10 mouse cellular contexts compared by ENCODE assay signal in the genomic region with DNA sequence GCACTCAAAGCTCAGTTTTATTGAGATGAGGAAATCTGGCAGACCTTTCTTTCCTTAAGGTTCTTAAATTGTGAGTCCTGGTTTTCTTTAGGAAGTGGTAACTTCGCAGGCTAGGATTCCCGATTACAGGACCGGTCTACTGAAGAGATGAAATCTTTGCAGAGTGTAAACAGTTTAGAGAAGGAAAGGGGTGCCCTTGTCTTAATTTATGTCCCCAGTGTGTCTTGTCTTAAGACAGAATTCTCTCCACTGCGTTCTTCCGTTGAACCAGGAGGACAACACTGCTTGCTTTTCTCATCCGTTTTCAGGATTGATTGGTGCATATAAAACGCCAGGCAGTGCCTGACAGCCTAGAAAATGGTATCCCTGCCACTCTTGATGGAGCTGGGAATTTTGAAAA. TPM values are rescaled to one million over a fixed set of nuclear protein-coding genes. Genes with fewer than 3 reads are reported as not detected.
DNase-seq lines count a peak whose midpoint lies in the region; ATAC-seq and TF ChIP-seq lines count a peak whose summit lies in the region.
"Had no signal": no experiment of that assay in that cellular context is flagged by ENCODE, and none has a peak within 500 bp of the region (broad histone marks: within the 10 kb centered on the region; RNA-seq: fewer than 3 reads in every experiment).

No protein-coding gene starts in this region.

- no peak for ATAC-seq in lung, embryonic 14.5 days (ENCODE audit: insufficient read depth)
- no peak for ATAC-seq in forebrain, embryonic 14.5 days
- ATAC-seq in limb, embryonic 11.5 days (ENCODE audit: insufficient number of reproducible peaks, low FRiP score, low TSS enrichment, low read depth), result no peak
- ATAC-seq in neural tube, embryonic 15.5 days (ENCODE audit: low FRiP score), result no peak

- H3K4me1 ChIP-seq in lung, embryonic 14.5 days (ENCODE audit: insufficient read depth), result no peaks in the 10 kb centered on the region
- H3K4me1 ChIP-seq in forebrain, embryonic 14.5 days (ENCODE audit: control insufficient read depth, insufficient read depth, low read length), result peaks cover 9% of the 10 kb centered on the region
- no peaks in the 10 kb centered on the region for H3K4me1 ChIP-seq in limb, embryonic 11.5 days (ENCODE audit: control insufficient read depth, insufficient read depth, low read length)
- peaks cover 28% of the 10 kb centered on the region for H3K4me1 ChIP-seq in neural tube, embryonic 15.5 days

- DNase-seq in lung, embryonic 14.5 days, result no peak
- DNase-seq in lung, postnatal 4 days, result no peak
- no peak for DNase-seq in forebrain, embryonic 14.5 days (ENCODE audit: low spot score)
- DNase-seq in limb, embryonic 11.5 days (ENCODE audit: low spot score), result no peak
- DNase-seq in spleen, postnatal 14 days (ENCODE audit: low spot score in 2 of 2), result no peak
- no peak for DNase-seq in cerebellum, adult 8-10 months
- no peak for DNase-seq in frontal cortex, postnatal 25 days (ENCODE audit: low spot score in 2 of 2)
- DNase-seq: thymus, adult 18-20 months had no signal

- H3K4me3 ChIP-seq in lung, embryonic 14.5 days (ENCODE audit: low read depth, low read length), result no peak overlapping the region
- H3K4me3 ChIP-seq in forebrain, embryonic 14.5 days (ENCODE audit: low read depth, low read length), result peak overlapping the region; percentile 54; the same call in 1 of the 2 replicates
- H3K4me3 ChIP-seq in limb, embryonic 11.5 days (ENCODE audit: low read depth, low read length), result peak overlapping the region; percentile 53; the same call in 1 of the 2 replicates
- H3K4me3 ChIP-seq in neural tube, embryonic 15.5 days (replicated peaks), result peak overlapping the region; percentile 67

- no peaks in the 10 kb centered on the region for H3K36me3 ChIP-seq in lung, embryonic 14.5 days (ENCODE audit: insufficient read depth)
- no peaks in the 10 kb centered on the region for H3K36me3 ChIP-seq in forebrain, embryonic 14.5 days (ENCODE audit: control insufficient read depth, insufficient read depth, low read length)
- H3K36me3 ChIP-seq in limb, embryonic 11.5 days (ENCODE audit: control insufficient read depth, insufficient read depth, low read length), result no peaks in the 10 kb centered on the region
- no peaks in the 10 kb centered on the region for H3K36me3 ChIP-seq in neural tube, embryonic 15.5 days

- H3K9ac ChIP-seq in lung, embryonic 14.5 days, result no peak overlapping the region
- H3K9ac ChIP-seq in forebrain, embryonic 14.5 days (ENCODE audit: low read length), result no peak overlapping the region
- H3K9ac ChIP-seq in limb, embryonic 11.5 days (ENCODE audit: low read length), result no peak overlapping the region
- no peak overlapping the region for H3K9ac ChIP-seq in neural tube, embryonic 15.5 days (replicated peaks)
- H3K9ac ChIP-seq: liver, embryonic 14.5 days had no signal

- no peak overlapping the region for H3K27ac ChIP-seq in lung, embryonic 14.5 days (ENCODE audit: low read depth)
- no peak overlapping the region for H3K27ac ChIP-seq in forebrain, embryonic 14.5 days (ENCODE audit: low read depth, low read length)
- H3K27ac ChIP-seq in limb, embryonic 11.5 days (replicated peaks; ENCODE audit: low read depth, low read length), result no peak overlapping the region
- H3K27ac ChIP-seq in neural tube, embryonic 15.5 days (replicated peaks), result no peak overlapping the region
- H3K27ac ChIP-seq: liver, embryonic 14.5 days had no signal

- 5% methylated on average over 7 of the region's 7 CpGs for WGBS in lung, embryonic 14.5 days
- WGBS in forebrain, embryonic 14.5 days, result 8% methylated on average over 7 of the region's 7 CpGs
- WGBS in limb, embryonic 11.5 days, result 6% methylated on average over 7 of the region's 7 CpGs
- 3% methylated on average over 7 of the region's 7 CpGs for WGBS in neural tube, embryonic 15.5 days

- H3K27me3 ChIP-seq in lung, embryonic 14.5 days (ENCODE audit: insufficient read depth, low read length), result peaks cover 39% of the 10 kb centered on the region
- peaks cover 20% of the 10 kb centered on the region for H3K27me3 ChIP-seq in forebrain, embryonic 14.5 days (replicated peaks; ENCODE audit: control insufficient read depth, insufficient read depth, low read length)
- peaks cover 9% of the 10 kb centered on the region for H3K27me3 ChIP-seq in limb, embryonic 11.5 days (ENCODE audit: control insufficient read depth, insufficient read depth, low read length)
- H3K27me3 ChIP-seq in neural tube, embryonic 15.5 days (replicated peaks), result peaks cover 22% of the 10 kb centered on the region

- H3K4me2 ChIP-seq in lung, embryonic 14.5 days, result peak overlapping the region; percentile 92
- peak overlapping the region; percentile 90 for H3K4me2 ChIP-seq in forebrain, embryonic 14.5 days (ENCODE audit: low read length)
- peak overlapping the region; percentile 82 for H3K4me2 ChIP-seq in limb, embryonic 11.5 days (ENCODE audit: low read depth, severe bottlenecking)
- H3K4me2 ChIP-seq in neural tube, embryonic 15.5 days, result peak overlapping the region; percentile 95

- H3K9me3 ChIP-seq in lung, embryonic 14.5 days (ENCODE audit: low read depth, low read length), result no peaks in the 10 kb centered on the region
- H3K9me3 ChIP-seq in forebrain, embryonic 14.5 days (replicated peaks; ENCODE audit: control insufficient read depth, low read length), result no peaks in the 10 kb centered on the region
- H3K9me3 ChIP-seq in limb, embryonic 11.5 days (ENCODE audit: control insufficient read depth, low read length), result no peaks in the 10 kb centered on the region
- no peaks in the 10 kb centered on the region for H3K9me3 ChIP-seq in neural tube, embryonic 15.5 days (replicated peaks)

- TF ChIP-seq CTCF in lung, embryonic 14.5 days (IDR thresholded peaks at IDR 0.05; ENCODE audit: low read depth), result no peak

RNA-seq across cellular contexts. Expression of a gene that starts 1.7 kb away (rescaled TPM):
- 0.21 and 0.39 TPM in 2 replicates for polyA plus RNA-seq in lung, embryonic 14.5 days (2014; fragmentation: Nextera tagmentation; extraction: Ambion mirVana)
- polyA plus RNA-seq in forebrain, embryonic 14.5 days (2014; fragmentation: Nextera tagmentation; extraction: Ambion mirVana), result 1.0 and 1.1 TPM in 2 replicates
- polyA plus RNA-seq in limb, embryonic 11.5 days (2014; fragmentation: Nextera tagmentation; extraction: Ambion mirVana), result 0.21 and 0.45 TPM in 2 replicates
- polyA plus RNA-seq in neural tube, embryonic 15.5 days (2015; fragmentation: Nextera tagmentation; extraction: Ambion mirVana), result 3.7 and 3.9 TPM in 2 replicates

RNA-seq across cellular contexts. Expression of a gene that starts 31.6 kb away (rescaled TPM):
- 1.3 and 1.5 TPM in 2 replicates for polyA plus RNA-seq in lung, embryonic 14.5 days (2014; fragmentation: Nextera tagmentation; extraction: Ambion mirVana)
- polyA plus RNA-seq in forebrain, embryonic 14.5 days (2014; fragmentation: Nextera tagmentation; extraction: Ambion mirVana), result 0.80 and 1.7 TPM in 2 replicates
- 1.1 TPM in 2 replicates for polyA plus RNA-seq in limb, embryonic 11.5 days (2014; fragmentation: Nextera tagmentation; extraction: Ambion mirVana)
- polyA plus RNA-seq in neural tube, embryonic 15.5 days (2015; fragmentation: Nextera tagmentation; extraction: Ambion mirVana), result 0.57 and 0.97 TPM in 2 replicates

RNA-seq across cellular contexts. Expression of a gene that starts 31.8 kb away (rescaled TPM):
- polyA plus RNA-seq in lung, embryonic 14.5 days (2014; fragmentation: Nextera tagmentation; extraction: Ambion mirVana), result 295 and 298 TPM in 2 replicates
- 323 and 355 TPM in 2 replicates for polyA plus RNA-seq in forebrain, embryonic 14.5 days (2014; fragmentation: Nextera tagmentation; extraction: Ambion mirVana)
- 332 and 341 TPM in 2 replicates for polyA plus RNA-seq in limb, embryonic 11.5 days (2014; fragmentation: Nextera tagmentation; extraction: Ambion mirVana)
- 268 and 283 TPM in 2 replicates for polyA plus RNA-seq in neural tube, embryonic 15.5 days (2015; fragmentation: Nextera tagmentation; extraction: Ambion mirVana)

RNA-seq across cellular contexts. Expression of a gene that starts 44.0 kb away (rescaled TPM):
- 0.16 and 0.37 TPM in 2 replicates for polyA plus RNA-seq in lung, embryonic 14.5 days (2014; fragmentation: Nextera tagmentation; extraction: Ambion mirVana)
- 5.5 and 5.6 TPM in 2 replicates for polyA plus RNA-seq in forebrain, embryonic 14.5 days (2014; fragmentation: Nextera tagmentation; extraction: Ambion mirVana)
- 0.13 TPM in 1 of 2 replicates, not detected in the other for polyA plus RNA-seq in limb, embryonic 11.5 days (2014; fragmentation: Nextera tagmentation; extraction: Ambion mirVana)
- 17.7 and 18.1 TPM in 2 replicates for polyA plus RNA-seq in neural tube, embryonic 15.5 days (2015; fragmentation: Nextera tagmentation; extraction: Ambion mirVana)
- polyA plus RNA-seq: liver, embryonic 14.5 days had no signal
